Mouse (Mus musculus) CH12.LX (cell line): ENCODE results near the gene Bst1.

Experiments used
- CTCF ChIP-seq, 2 experiments: IDR thresholded peaks in 1 of 2; conservative IDR thresholded peaks in 1 of 2; 2 replicates each; pipeline ENCODE4 v1.5.1; 2011 to 2012; ENCODE audit warnings: low read depth in 2 of 2, low read length in 2 of 2, improper control_type of control experiment in 1 of 2, inconsistent platforms in 1 of 2, mild to moderate bottlenecking in 1 of 2, moderate library complexity in 1 of 2
- E2F4 ChIP-seq: IDR thresholded peaks from 2 replicates; pipeline ENCODE4 v1.6.1; 2011; ENCODE audit warnings: low read depth, low read length, improper control_type of control experiment; ENCODE audit not compliant: insufficient replicate concordance
- ELF1 ChIP-seq: IDR thresholded peaks from 2 replicates; pipeline ENCODE4 v1.6.1; 2014; ENCODE audit warnings: low read depth, mild to moderate bottlenecking, inconsistent platforms, low read length, improper control_type of control experiment
- IRF4 ChIP-seq: IDR thresholded peaks from 2 replicates; pipeline ENCODE4 v1.6.1; 2014; ENCODE audit warnings: low read depth, mild to moderate bottlenecking, inconsistent platforms, low read length, improper control_type of control experiment
- MAX ChIP-seq: IDR thresholded peaks from 2 replicates; pipeline ENCODE4 v1.6.1; 2011; ENCODE audit warnings: low read length, improper control_type of control experiment
- POLR2A ChIP-seq: IDR thresholded peaks from 2 replicates; pipeline ENCODE4 v1.6.1; 2011; ENCODE audit warnings: low read depth, mild to moderate bottlenecking, improper control_type of control experiment, low read length
- TCF12 ChIP-seq: IDR thresholded peaks from 2 replicates; pipeline ENCODE4 v1.6.1; 2014; ENCODE audit warnings: low read depth, mild to moderate bottlenecking, inconsistent platforms, low read length, improper control_type of control experiment
- ZMIZ1 ChIP-seq: IDR thresholded peaks from 2 replicates; pipeline ENCODE4 v1.6.1; 2012; ENCODE audit warnings: low read depth, mild to moderate bottlenecking, inconsistent platforms, low read length, improper control_type of control experiment
- ZNF384 ChIP-seq: IDR thresholded peaks from 2 replicates; pipeline ENCODE4 v1.6.1; 2012; ENCODE audit warnings: low read depth, low read length, improper control_type of control experiment, inconsistent platforms

DNA sequence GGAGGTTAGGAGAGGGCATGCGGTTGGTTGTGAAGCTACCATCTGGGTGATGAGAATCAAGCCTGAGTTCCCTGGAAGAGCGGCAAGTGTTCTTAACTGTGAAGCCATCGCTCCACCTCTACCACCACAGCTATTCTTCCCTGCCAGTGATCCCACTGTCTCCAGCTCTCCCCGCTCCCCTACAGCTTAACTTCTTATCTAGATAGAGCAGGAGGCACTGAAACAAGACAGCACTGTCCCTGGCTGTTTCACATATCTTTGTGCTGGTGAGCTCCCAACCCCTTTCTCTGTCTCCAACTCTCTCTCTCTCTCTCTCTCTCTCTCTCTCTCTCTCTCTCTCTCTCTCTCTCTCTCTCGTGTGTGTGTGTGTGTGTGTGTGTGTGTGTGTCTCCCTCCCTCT is 26.3 kb upstream of the Bst1 start:
- TF ChIP-seq ZMIZ1 (no peak), E2F4 (no peak), CTCF (conservative IDR thresholded peaks at IDR 0.05 in 1 of 2, IDR thresholded peaks at IDR 0.05 in 1 of 2; ENCODE audit: low read depth in 2 of 2, low read length in 2 of 2) (no peak), POLR2A (no peak), ELF1 (no peak), TCF12 (no peak), ZNF384 (no peak), MAX (no peak), IRF4 (no peak)
